Mouse (Mus musculus) cerebellum, adult 2 months (tissue): ENCODE results near the gene Ltbp2. TPM values are rescaled to one million over a fixed set of nuclear protein-coding genes. Genes with fewer than 3 reads are reported as not detected.

ENCODE experiments used
- DNase-seq, 2 experiments: peaks; one replicate each; pipeline ENCODE4 v3.0.0; 2021
- H3K27ac ChIP-seq: fragments of 200-500 bp; 2 replicates; pipeline ENCODE4 v1.5.1; 2012; ENCODE audit warnings: low read length, control low read depth, inconsistent platforms; ENCODE audit not compliant: insufficient read depth
- H3K27me3 ChIP-seq: fragments of 200-500 bp; 2 replicates; pipeline ENCODE4 v1.6.1; 2012; ENCODE audit warnings: inconsistent platforms, mild to moderate bottlenecking, low read length, moderate library complexity; ENCODE audit not compliant: control insufficient read depth, insufficient read depth
- H3K4me1 ChIP-seq: fragments of 200-500 bp; 2 replicates; pipeline ENCODE4 v1.6.1; 2011; ENCODE audit warnings: low read length; ENCODE audit not compliant: control insufficient read depth, insufficient read depth
- H3K4me3 ChIP-seq: fragments of 200-500 bp; replicated peaks from 2 replicates; pipeline ENCODE3; 2011; ENCODE audit warnings: mild to moderate bottlenecking, low read depth, low read length, control low read depth; ENCODE audit not compliant: insufficient read depth
- CTCF ChIP-seq: fragments of 200-500 bp; IDR thresholded peaks from 2 replicates; pipeline ENCODE4 v1.5.1; 2011; ENCODE audit warnings: low read depth, mild to moderate bottlenecking, control low read depth, low read length, moderate library complexity, borderline replicate concordance; ENCODE audit not compliant: insufficient read depth
- POLR2A ChIP-seq: fragments of 200-500 bp; IDR thresholded peaks from 2 replicates; pipeline ENCODE4 v1.6.1; 2011; ENCODE audit warnings: low read length, control low read depth, borderline replicate concordance; ENCODE audit not compliant: insufficient read depth
- WGBS: fragments of 180-500 bp; shearing (Covaris S2); methylation state at CpG from one replicate; pipeline ENCODE4 v1.1.7; 2018; 5-methylcytosine and 5-hydroxymethylcytosine counted together
- polyA plus RNA-seq: library from polyadenylated mRNA; depleted of rRNA; stranded (reverse); fragments of >200 nt; gene quantifications from 2 replicates; pipeline ENCODE4 v1.2.3, GENCODE M21; 2012

The Ltbp2 gene
- polyA plus RNA-seq, 1 experiment = 18.2 TPM

DNA sequence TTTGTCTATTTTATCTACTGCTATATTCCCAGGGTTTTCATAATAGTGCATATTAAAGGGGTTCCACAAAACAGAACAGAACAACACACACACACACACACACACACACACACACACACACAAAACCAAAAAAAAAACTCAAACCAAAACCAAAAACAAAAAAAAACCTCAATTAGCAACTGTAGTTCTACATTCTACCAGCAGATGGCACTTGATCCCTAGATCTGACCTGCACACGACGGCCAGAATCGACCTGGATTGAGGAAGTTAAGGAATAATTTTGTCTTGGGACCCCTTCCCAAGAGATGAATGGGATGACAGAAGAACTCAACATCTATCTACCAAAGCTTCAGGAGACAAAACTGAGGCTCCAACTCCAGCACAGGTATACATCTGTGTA, 2.9 kb downstream of the Ltbp2 start:
- 0% methylated on average over 3 of the region's 3 CpGs for WGBS
- Histone ChIP-seq H3K27me3 (no peaks in the 10 kb centered on the region), H3K4me1 (peaks cover 3% of the 10 kb centered on the region), H3K4me3 (no peak overlapping the region), H3K27ac (no peak overlapping the region)
- TF ChIP-seq CTCF (peak; percentile 72), POLR2A (no peak)
- peak in 1 of 2 experiments; percentile 40 for DNase-seq

DNA sequence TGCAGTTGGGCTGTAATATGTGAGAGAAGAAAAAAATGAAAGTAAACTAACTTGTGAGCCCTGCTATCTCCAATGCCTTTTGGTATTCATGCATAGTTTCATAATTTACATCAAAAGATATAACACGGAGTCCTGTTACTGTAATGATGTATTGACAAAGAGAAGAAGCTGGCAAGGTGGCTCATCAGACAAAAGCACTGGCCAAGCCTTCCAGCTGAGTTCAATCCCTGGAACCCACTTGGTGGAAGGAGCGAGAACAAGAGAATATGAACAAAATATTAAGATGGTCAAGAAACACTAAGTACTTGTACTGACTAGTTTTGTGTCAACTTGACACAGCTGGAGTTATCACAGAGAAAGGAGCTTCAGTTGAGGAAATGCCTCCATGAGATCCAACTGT, 4.0 kb downstream of the Ltbp2 start:
- Histone ChIP-seq H3K4me3 (no peak overlapping the region), H3K27me3 (no peaks in the 10 kb centered on the region), H3K27ac (no peak overlapping the region), H3K4me1 (peaks cover 3% of the 10 kb centered on the region)
- WGBS = 73% methylated on average over 2 of the region's 2 CpGs
- TF ChIP-seq POLR2A (no peak), CTCF (no peak)
- DNase-seq = no peak

DNA sequence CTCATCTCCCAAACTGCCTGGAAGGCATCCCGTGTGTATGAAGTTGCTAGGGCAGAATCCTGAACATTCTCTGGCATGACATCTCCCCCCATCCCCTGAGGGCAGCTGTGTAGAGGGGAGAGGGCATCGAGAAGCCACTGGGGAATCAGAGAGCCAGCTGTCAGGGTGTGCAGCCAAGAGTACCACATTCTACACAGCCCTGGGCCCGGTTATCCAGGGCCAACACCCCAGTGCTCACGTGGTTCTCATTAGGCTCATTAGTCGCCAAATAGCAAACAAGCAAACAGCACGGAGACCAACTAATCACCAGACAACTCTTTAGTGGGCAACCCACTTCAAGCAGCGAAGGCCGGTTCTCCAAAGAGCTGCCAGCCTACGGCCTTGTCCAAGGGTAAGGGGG, 10.9 kb downstream of the Ltbp2 start:
- DNase-seq = no peak
- peaks cover 26% of the 10 kb centered on the region for H3K4me1 ChIP-seq
- 64% methylated on average over 9 of the region's 9 CpGs for WGBS
- H3K4me3 ChIP-seq = no peak overlapping the region
- H3K27ac ChIP-seq = no peak overlapping the region
- no peaks in the 10 kb centered on the region for H3K27me3 ChIP-seq
- TF ChIP-seq CTCF (no peak), POLR2A (no peak)

DNA sequence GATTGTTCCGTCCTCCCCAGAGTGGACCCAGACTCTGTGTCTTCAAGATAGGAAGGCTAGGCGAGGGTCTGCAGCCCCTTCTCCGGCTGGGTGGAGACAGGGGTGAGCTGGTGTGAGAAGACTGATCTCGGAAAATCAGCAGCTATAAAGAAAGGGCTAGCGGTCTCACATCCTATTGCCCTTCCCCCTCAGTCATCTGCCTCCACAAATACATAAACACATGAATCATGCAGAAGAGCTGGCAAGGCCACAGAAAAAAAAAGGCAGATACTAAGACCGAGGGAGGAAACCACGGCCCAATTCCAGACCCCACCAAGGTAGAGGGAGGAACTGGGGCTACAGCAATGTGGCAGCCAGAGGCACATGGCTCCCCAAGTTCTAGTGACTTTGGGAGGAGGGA, 11.5 kb downstream of the Ltbp2 start:
- Histone ChIP-seq H3K27ac (no peak overlapping the region), H3K4me3 (no peak overlapping the region), H3K4me1 (peaks cover 26% of the 10 kb centered on the region), H3K27me3 (no peaks in the 10 kb centered on the region)
- TF ChIP-seq CTCF (no peak), POLR2A (no peak)
- 58% methylated on average over 7 of the region's 7 CpGs for WGBS
- no peak for DNase-seq

DNA sequence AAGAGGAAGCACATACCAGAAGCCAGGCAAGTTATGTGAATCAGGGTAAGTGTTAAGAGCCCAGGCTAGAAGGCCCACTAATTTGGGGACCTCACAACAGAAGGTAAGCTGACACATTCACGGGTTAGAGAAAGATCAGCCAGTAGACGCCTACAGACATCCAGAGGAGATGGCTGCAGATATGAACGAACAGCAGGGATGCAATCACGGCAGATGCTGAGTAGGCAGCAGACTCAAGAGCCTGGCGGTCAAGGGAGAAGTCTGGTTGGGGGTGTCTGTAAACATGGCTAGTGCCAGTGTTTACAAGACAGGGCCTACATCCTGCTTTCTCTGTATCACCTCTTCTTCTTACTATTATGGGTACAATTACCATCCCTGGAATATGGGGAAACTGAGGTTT, 13.1 kb downstream of the Ltbp2 start:
- H3K27me3 ChIP-seq = no peaks in the 10 kb centered on the region
- H3K4me3 ChIP-seq = no peak overlapping the region
- no peak for DNase-seq
- peaks cover 26% of the 10 kb centered on the region for H3K4me1 ChIP-seq
- 79% methylated on average over 5 of the region's 5 CpGs for WGBS
- TF ChIP-seq POLR2A (no peak), CTCF (no peak)
- H3K27ac ChIP-seq = no peak overlapping the region

DNA sequence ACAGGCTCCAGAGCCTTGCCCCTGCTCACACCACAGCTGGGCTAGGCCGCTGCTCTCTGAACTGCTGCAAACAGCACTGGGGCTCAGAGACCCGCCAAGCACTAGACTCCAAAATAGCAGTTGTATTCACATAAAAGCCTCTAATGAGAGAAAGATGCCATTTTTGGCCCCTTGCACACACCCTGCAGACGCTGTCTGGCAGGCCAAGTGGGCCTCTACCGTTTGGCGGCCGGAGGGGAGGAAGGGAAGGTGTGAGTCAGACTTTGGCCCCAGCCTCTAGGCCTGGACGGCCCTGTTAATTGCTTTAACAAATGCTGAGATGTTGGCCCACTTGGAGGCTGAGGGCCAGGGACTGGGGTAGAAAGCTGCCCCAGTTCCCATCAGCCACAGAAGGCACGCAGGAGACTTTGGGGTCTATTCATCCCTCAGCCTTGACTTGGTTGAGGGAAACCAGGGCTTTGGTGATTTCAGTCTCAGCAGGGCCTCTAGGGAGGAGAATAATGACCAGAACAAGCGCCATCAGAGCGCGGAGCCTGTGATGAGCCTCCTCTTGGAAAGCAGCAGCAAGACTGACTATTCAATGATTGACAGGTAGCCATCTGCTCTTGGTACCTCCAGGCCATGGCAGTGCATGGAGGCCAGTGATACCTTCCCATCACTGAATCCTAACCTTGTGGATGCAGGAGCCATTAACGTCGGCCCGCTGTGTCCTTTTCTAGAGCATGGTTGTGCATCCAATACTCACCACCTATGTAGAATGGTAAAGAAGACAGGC, 14.0 kb downstream of the Ltbp2 start:
- Histone ChIP-seq H3K4me1 (peaks cover 26% of the 10 kb centered on the region), H3K27me3 (no peaks in the 10 kb centered on the region), H3K27ac (peak overlapping the region; percentile 65), H3K4me3 (no peak overlapping the region)
- TF ChIP-seq CTCF (no peak), POLR2A (no peak)
- WGBS = 21% methylated on average over 14 of the region's 14 CpGs
- peak; percentile 76 to 89 for DNase-seq

DNA sequence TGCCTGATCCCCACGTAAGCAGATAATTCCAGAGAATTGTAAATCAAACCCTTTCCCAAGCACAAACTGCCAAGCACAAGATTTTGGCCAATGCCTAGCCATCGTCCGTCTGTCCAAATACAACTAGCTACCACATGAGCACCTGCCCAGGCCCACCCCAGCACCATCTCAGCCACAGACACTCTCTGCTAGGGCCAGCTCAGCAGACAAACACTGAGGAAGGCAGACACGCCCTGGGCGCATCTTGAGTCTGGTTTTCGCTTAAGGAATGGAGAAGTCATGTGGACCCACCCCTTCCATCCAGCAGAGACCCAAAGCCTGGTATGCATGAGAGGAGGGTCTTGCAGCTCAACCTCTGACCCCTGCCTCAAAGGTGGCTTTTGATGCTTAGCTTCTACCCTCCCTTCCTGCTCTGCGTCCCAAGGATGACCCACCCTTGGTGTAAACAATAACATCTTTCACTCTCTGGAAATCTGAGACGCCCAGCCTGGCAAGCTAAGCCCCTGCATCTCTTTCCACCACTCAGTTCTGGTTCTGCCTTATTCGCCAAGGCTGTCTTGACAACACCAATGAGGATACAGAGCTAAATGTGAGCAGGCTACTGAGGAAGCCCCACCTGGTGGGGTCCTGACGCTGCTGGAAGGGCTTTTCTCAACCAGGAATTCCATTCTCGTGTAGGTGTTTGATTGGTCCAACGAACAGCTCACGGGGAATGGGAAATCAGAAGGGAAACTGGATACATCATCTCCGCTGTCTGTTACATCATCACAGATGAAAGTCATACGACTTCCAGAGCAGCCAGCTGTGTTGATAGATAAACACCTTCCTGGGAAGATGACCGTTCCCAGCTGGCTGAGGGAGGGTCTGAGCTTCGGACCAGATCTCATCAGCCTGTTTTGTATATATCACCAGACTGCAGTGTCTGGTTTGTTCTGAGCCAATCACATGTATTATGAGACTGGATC, 17.9 kb downstream of the Ltbp2 start:
- no peak for DNase-seq
- Histone ChIP-seq H3K27me3 (no peaks in the 10 kb centered on the region), H3K4me1 (peaks cover 18% of the 10 kb centered on the region), H3K4me3 (no peak overlapping the region), H3K27ac (no peak overlapping the region)
- 83% methylated on average over 17 of the region's 17 CpGs for WGBS
- TF ChIP-seq CTCF (no peak), POLR2A (no peak)

DNA sequence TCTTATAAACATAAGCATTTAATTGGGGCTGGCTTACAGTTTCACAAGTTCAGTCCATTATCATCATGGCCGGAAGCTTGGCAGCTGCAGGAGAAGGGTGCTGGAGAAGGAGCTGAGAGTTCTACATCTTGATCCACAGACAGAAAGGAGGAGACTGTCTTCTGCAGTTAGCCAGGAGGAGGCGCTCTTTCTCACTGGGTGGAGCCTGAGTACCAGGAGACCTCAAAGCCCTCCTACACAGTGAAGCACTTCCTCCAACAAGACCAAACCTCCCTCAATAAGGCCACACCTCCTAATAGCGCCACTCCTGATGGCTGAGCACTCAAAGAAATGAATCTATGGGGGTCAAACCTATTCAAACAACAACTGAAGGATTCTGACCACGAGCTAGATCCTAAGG, 18.6 kb downstream of the Ltbp2 start:
- H3K4me1 ChIP-seq = peaks cover 13% of the 10 kb centered on the region
- WGBS = 80% methylated on average over 4 of the region's 4 CpGs
- no peaks in the 10 kb centered on the region for H3K27me3 ChIP-seq
- H3K4me3 ChIP-seq = no peak overlapping the region
- no peak for TF ChIP-seq POLR2A
- TF ChIP-seq CTCF = no peak
- no peak overlapping the region for H3K27ac ChIP-seq
- no peak for DNase-seq
